Mouse (Mus musculus) cortical plate, adult 2 months (tissue): ENCODE results near the gene Batf2.

Experiments used
- CTCF ChIP-seq: fragments of 200-500 bp; IDR thresholded peaks from 2 replicates; pipeline ENCODE4 v1.5.1; 2011; ENCODE audit warnings: mild to moderate bottlenecking, control low read depth, low read length; ENCODE audit not compliant: insufficient read depth; ENCODE audit errors: extremely low read depth
- POLR2A ChIP-seq: fragments of 200-500 bp; IDR thresholded peaks from 2 replicates; pipeline ENCODE4 v1.6.1; 2011; ENCODE audit warnings: mild to moderate bottlenecking, low read length, control low read depth; ENCODE audit not compliant: insufficient read depth; ENCODE audit errors: extremely low read depth

DNA sequence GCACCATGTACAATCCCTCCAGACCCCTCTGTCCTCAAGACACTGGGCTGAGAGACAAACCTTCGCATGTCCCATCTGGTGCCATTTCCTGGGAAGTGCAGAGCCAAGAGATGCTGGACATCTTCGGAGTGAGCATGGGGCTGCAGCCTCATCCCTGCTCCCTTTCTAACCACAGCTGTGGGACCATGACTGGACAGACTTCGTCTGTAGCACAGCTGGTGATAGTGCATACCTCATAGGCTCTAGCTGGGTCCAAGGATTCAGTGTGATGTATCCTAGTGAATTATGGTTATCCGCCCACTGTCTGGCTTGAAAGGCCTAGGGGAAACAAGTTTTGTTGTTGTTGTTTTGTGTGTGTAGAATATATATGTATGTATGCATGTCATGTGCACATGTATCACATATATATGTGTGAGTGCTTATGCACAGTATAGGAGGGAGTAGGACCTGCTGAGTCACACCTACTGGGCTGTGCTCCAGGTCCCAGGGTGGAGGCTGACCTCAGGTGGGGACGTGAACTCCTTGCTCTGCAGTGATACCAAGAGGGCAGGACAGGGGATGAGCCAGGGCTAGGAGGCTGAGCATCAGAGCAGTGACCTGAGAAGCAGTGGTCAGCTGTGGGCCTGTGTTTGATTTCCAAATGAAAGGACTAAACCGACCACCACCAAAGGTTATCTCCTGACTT is 38.5 kb upstream of the Batf2 start:
- TF ChIP-seq POLR2A (no peak), CTCF (no peak)
